Mouse (Mus musculus): ENCODE measurements around the gene Cntn1. TPM values are rescaled to one million over a fixed set of nuclear protein-coding genes. Genes with fewer than 3 reads are reported as not detected.

The Cntn1 gene
- polyA plus RNA-seq, 1 experiment from 2014 or later, result 3.1 TPM

- Histone ChIP-seq H3K4me1 (ENCODE audit: control insufficient read depth, insufficient read depth, low read length) (no peaks in the 10 kb centered on the region), H3K27ac (ENCODE audit: low read length) (no peak overlapping the region), H3K4me3 (replicated peaks; ENCODE audit: low read length) (no peak overlapping the region), H3K4me2 (ENCODE audit: low read depth, low read length) (no peak overlapping the region), H3K27me3 (ENCODE audit: control insufficient read depth, insufficient read depth, low read length) (no peaks in the 10 kb centered on the region), H3K9me3 (replicated peaks; ENCODE audit: control insufficient read depth, low read length) (no peaks in the 10 kb centered on the region), H3K9ac (ENCODE audit: low read length) (no peak overlapping the region), H3K36me3 (ENCODE audit: control insufficient read depth, insufficient read depth, low read length) (no peaks in the 10 kb centered on the region)
- ATAC-seq (ENCODE audit: insufficient read depth, low FRiP score), result no peak
- 45% methylated on average over 9 of the region's 9 CpGs for WGBS
These were observed 51.0 kb downstream of the Cntn1 start for GRCm38 (mm10) chr15:92101956-92102355.

- H3K4me1 ChIP-seq (ENCODE audit: control insufficient read depth, insufficient read depth, low read length), result no peaks in the 10 kb centered on the region
- no peak for ATAC-seq (ENCODE audit: insufficient read depth, low FRiP score)
- no peak overlapping the region for H3K4me2 ChIP-seq (ENCODE audit: low read depth, low read length)
- H3K9me3 ChIP-seq (replicated peaks; ENCODE audit: control insufficient read depth, low read length), result no peaks in the 10 kb centered on the region
- H3K4me3 ChIP-seq (replicated peaks; ENCODE audit: low read length), result no peak overlapping the region
- no peaks in the 10 kb centered on the region for H3K27me3 ChIP-seq (ENCODE audit: control insufficient read depth, insufficient read depth, low read length)
- no peaks in the 10 kb centered on the region for H3K36me3 ChIP-seq (ENCODE audit: control insufficient read depth, insufficient read depth, low read length)
- no peak overlapping the region for H3K27ac ChIP-seq (ENCODE audit: low read length)
- H3K9ac ChIP-seq (ENCODE audit: low read length), result no peak overlapping the region
These were observed 61.5 kb downstream of the Cntn1 start for GRCm38 (mm10) chr15:92112455-92112854.

DNA sequence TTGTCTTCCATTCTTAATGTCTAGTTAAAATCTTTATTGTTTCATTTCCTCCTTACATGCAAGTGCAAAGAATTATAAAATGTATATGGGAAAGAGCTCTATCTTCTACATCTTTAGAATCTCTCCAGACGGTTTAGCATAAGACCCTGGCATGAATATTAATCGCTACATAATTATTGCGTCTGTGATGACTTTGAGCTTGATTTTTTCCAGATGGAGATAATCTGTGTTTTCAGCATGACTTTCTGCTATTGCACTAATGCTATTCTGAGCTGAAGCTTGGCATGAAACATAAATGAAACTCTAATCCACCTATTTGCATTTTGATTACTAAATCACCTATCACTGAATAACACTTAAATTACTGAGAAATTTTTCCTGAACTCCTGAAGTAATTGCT lies 82.0 kb downstream of the Cntn1 start:
- Histone ChIP-seq H3K4me1 (ENCODE audit: control insufficient read depth, insufficient read depth, low read length) (no peaks in the 10 kb centered on the region), H3K27ac (ENCODE audit: low read length) (no peak overlapping the region), H3K9me3 (replicated peaks; ENCODE audit: control insufficient read depth, low read length) (no peaks in the 10 kb centered on the region), H3K4me3 (replicated peaks; ENCODE audit: low read length) (no peak overlapping the region), H3K27me3 (ENCODE audit: control insufficient read depth, insufficient read depth, low read length) (no peaks in the 10 kb centered on the region), H3K9ac (ENCODE audit: low read length) (no peak overlapping the region), H3K4me2 (ENCODE audit: low read depth, low read length) (no peak overlapping the region), H3K36me3 (ENCODE audit: control insufficient read depth, insufficient read depth, low read length) (no peaks in the 10 kb centered on the region)
- ATAC-seq (ENCODE audit: insufficient read depth, low FRiP score), result no peak
- WGBS, result 69% methylated on average over 3 of the region's 3 CpGs

DNA sequence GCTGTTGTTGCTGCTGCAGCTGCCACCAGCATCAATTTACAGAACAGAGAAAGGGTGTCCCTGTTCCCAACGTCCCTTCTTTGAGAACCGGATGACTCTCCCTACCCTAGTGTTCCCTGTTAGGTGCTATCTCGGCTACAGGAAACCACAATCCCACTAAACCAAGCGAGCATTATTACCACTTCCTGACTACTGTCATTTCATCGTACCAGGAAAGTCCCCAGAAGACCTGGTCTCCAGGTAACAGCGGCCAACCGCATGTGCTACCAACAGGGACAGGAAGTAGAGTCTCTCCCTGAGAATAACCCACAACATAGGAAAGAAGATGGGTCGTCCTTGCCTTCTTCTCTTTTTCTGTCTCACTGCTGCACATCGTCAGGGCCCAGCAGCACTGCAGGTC lies 83.3 kb downstream of the Cntn1 start:
- WGBS, result 80% methylated on average over 9 of the region's 9 CpGs

GRCm38 (mm10) chr15:92137026-92137425 lies 86.1 kb downstream of the Cntn1 start:
- H3K4me2 ChIP-seq (ENCODE audit: low read depth, low read length), result no peak overlapping the region
- H3K27ac ChIP-seq (ENCODE audit: low read length), result no peak overlapping the region
- ATAC-seq (ENCODE audit: insufficient read depth, low FRiP score), result no peak
- H3K27me3 ChIP-seq (ENCODE audit: control insufficient read depth, insufficient read depth, low read length), result no peaks in the 10 kb centered on the region
- H3K4me1 ChIP-seq (ENCODE audit: control insufficient read depth, insufficient read depth, low read length), result no peaks in the 10 kb centered on the region
- no peaks in the 10 kb centered on the region for H3K36me3 ChIP-seq (ENCODE audit: control insufficient read depth, insufficient read depth, low read length)
- WGBS, result 74% methylated on average over 6 of the region's 6 CpGs
- no peak overlapping the region for H3K9ac ChIP-seq (ENCODE audit: low read length)
- H3K9me3 ChIP-seq (replicated peaks; ENCODE audit: control insufficient read depth, low read length), result no peaks in the 10 kb centered on the region
- H3K4me3 ChIP-seq (replicated peaks; ENCODE audit: low read length), result no peak overlapping the region

More for the DNA sequence above, 83.3 kb downstream of the Cntn1 start:
- no peaks in the 10 kb centered on the region for H3K36me3 ChIP-seq (ENCODE audit: control insufficient read depth, insufficient read depth, low read length)
- no peak overlapping the region for H3K9ac ChIP-seq (ENCODE audit: low read length)
- H3K27me3 ChIP-seq (ENCODE audit: control insufficient read depth, insufficient read depth, low read length), result no peaks in the 10 kb centered on the region
- H3K9me3 ChIP-seq (replicated peaks; ENCODE audit: control insufficient read depth, low read length), result no peaks in the 10 kb centered on the region
- no peak overlapping the region for H3K4me3 ChIP-seq (replicated peaks; ENCODE audit: low read length)
- no peak overlapping the region for H3K4me2 ChIP-seq (ENCODE audit: low read depth, low read length)
- H3K27ac ChIP-seq (ENCODE audit: low read length), result no peak overlapping the region
- ATAC-seq (ENCODE audit: insufficient read depth, low FRiP score), result no peak
- H3K4me1 ChIP-seq (ENCODE audit: control insufficient read depth, insufficient read depth, low read length), result no peaks in the 10 kb centered on the region

DNA sequence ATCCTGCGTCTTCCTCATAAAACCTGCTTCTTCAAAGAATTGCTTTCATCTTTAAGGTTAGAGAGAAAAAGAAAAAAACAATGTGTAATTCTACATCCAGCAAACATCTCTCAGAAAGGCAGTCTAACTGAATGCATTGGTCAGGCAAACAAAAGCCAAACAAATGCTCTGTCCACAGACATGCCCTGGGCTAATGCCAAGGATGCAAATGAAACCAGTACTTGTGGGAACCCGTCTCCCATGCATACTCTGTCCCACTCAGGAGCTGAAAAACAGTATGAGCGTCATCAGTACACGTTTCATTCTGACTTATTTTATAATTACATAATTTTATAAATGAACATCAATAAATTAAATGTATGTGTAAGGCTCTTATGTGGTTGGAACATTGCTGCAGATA lies 91.0 kb downstream of the Cntn1 start:
- Histone ChIP-seq H3K36me3 (ENCODE audit: control insufficient read depth, insufficient read depth, low read length) (no peaks in the 10 kb centered on the region), H3K4me2 (ENCODE audit: low read depth, low read length) (no peak overlapping the region), H3K27me3 (ENCODE audit: control insufficient read depth, insufficient read depth, low read length) (no peaks in the 10 kb centered on the region), H3K4me1 (ENCODE audit: control insufficient read depth, insufficient read depth, low read length) (no peaks in the 10 kb centered on the region), H3K4me3 (replicated peaks; ENCODE audit: low read length) (no peak overlapping the region), H3K9me3 (replicated peaks; ENCODE audit: control insufficient read depth, low read length) (no peaks in the 10 kb centered on the region), H3K9ac (ENCODE audit: low read length) (no peak overlapping the region), H3K27ac (ENCODE audit: low read length) (no peak overlapping the region)
- no peak for ATAC-seq (ENCODE audit: insufficient read depth, low FRiP score)
- WGBS, result 72% methylated on average over 4 of the region's 4 CpGs

GRCm38 (mm10) chr15:92154921-92155320 lies 104.0 kb downstream of the Cntn1 start:
- H3K27ac ChIP-seq (ENCODE audit: low read length), result no peak overlapping the region
- no peak for ATAC-seq (ENCODE audit: insufficient read depth, low FRiP score)
- 93% methylated on average over 2 of the region's 2 CpGs for WGBS

GRCm38 (mm10) chr15:92160855-92161162 lies 109.8 kb downstream of the Cntn1 start:
- Histone ChIP-seq H3K9ac (ENCODE audit: low read length) (no peak overlapping the region), H3K4me1 (ENCODE audit: control insufficient read depth, insufficient read depth, low read length) (no peaks in the 10 kb centered on the region), H3K27ac (ENCODE audit: low read length) (no peak overlapping the region), H3K36me3 (ENCODE audit: control insufficient read depth, insufficient read depth, low read length) (no peaks in the 10 kb centered on the region), H3K4me3 (replicated peaks; ENCODE audit: low read length) (no peak overlapping the region), H3K4me2 (ENCODE audit: low read depth, low read length) (no peak overlapping the region), H3K9me3 (replicated peaks; ENCODE audit: control insufficient read depth, low read length) (no peaks in the 10 kb centered on the region), H3K27me3 (ENCODE audit: control insufficient read depth, insufficient read depth, low read length) (no peaks in the 10 kb centered on the region)
- 58% methylated on average over 10 of the region's 10 CpGs for WGBS
- no peak for ATAC-seq (ENCODE audit: insufficient read depth, low FRiP score)

More at GRCm38 (mm10) chr15:92154921-92155320, 104.0 kb downstream of the Cntn1 start:
- H3K27me3 ChIP-seq (ENCODE audit: control insufficient read depth, insufficient read depth, low read length), result no peaks in the 10 kb centered on the region
- no peak overlapping the region for H3K4me2 ChIP-seq (ENCODE audit: low read depth, low read length)
- no peak overlapping the region for H3K4me3 ChIP-seq (replicated peaks; ENCODE audit: low read length)
- no peaks in the 10 kb centered on the region for H3K4me1 ChIP-seq (ENCODE audit: control insufficient read depth, insufficient read depth, low read length)
- no peaks in the 10 kb centered on the region for H3K9me3 ChIP-seq (replicated peaks; ENCODE audit: control insufficient read depth, low read length)
- H3K36me3 ChIP-seq (ENCODE audit: control insufficient read depth, insufficient read depth, low read length), result no peaks in the 10 kb centered on the region
- no peak overlapping the region for H3K9ac ChIP-seq (ENCODE audit: low read length)

DNA sequence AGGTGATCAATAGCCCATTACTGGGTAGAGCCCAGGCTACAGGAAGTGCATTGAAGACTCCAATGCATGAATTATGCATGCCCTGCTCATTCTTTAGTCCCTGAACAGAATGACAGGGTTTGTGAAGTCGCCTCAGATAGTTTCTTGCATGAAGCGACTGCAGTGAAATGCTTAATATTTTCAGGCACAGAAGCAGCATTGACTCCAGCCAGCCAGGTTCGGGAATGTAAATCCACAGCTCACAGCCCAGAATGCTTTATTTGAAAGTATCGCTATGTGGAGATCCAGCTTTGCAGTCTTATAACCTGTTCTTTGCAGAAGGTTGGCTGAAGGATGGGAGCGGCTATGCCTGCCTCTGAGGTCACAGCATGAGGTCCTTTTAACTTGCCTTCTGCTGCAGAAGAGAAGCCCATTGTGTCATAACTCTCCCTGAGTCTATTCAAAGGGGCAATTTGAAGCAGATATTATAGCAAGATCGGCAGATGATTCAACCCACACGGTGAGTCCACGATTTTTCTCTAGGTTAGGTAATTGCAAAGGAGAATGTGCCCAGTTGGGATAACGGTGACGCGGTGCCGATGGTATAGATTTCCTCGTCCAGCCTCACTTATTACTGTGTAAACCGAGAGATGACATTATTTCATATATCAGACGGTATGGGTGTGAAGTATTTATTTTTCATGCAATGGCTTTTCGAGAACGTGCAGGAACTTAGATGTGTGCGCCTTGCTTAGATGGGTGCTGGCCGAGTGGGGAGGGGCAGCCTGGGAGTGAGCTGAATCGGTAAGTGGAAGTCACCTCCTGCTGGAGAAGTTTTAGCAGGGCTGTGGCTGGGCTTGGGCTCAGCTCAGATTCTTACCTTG lies 110.4 kb downstream of the Cntn1 start:
- no peak overlapping the region for H3K4me3 ChIP-seq (replicated peaks; ENCODE audit: low read length)
- H3K36me3 ChIP-seq (ENCODE audit: control insufficient read depth, insufficient read depth, low read length), result no peaks in the 10 kb centered on the region
- no peak overlapping the region for H3K4me2 ChIP-seq (ENCODE audit: low read depth, low read length)
- H3K4me1 ChIP-seq (ENCODE audit: control insufficient read depth, insufficient read depth, low read length), result no peaks in the 10 kb centered on the region
- 47% methylated on average over 20 of the region's 20 CpGs for WGBS
- ATAC-seq (ENCODE audit: insufficient read depth, low FRiP score), result no peak
- no peaks in the 10 kb centered on the region for H3K27me3 ChIP-seq (ENCODE audit: control insufficient read depth, insufficient read depth, low read length)
- no peaks in the 10 kb centered on the region for H3K9me3 ChIP-seq (replicated peaks; ENCODE audit: control insufficient read depth, low read length)
- no peak overlapping the region for H3K9ac ChIP-seq (ENCODE audit: low read length)
- H3K27ac ChIP-seq (ENCODE audit: low read length), result no peak overlapping the region
